Mouse (Mus musculus) T-helper 2 cell (primary cell): ENCODE data around the gene H2afy.

ENCODE experiments used
- in situ Hi-C: fragments of 300-600 bp; cut with MboI, MseI; formaldehyde crosslinking; loops from one replicate; pipeline ENCODE4 v1.15.1; 2025; ENCODE audit warnings: high pct_unique_total_duplicates

Gene H2afy

DNA sequence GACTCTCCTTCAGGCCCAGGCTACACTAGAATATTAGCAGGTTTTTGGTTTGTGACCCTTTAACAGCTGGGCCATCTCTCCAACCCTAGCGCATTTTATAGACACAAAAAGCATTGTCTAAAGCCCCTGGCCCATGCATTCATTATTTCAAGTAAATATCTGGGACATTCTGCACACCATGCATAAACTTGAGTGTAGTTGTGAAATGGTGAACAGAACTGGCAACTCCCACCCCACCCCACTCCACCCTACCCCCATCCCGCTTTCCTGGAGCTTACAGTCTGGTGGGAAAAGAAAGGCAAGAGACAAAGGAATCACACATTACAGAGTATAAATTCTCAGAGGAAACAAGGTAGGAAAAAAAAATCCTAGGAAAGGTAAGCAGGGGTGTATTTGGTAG lies at the start of gene H2afy:
H2afy (minus strand) TSS at position 162 of the 400 bp plus-strand sequence.
- in situ Hi-C loops: no loop called here

DNA sequence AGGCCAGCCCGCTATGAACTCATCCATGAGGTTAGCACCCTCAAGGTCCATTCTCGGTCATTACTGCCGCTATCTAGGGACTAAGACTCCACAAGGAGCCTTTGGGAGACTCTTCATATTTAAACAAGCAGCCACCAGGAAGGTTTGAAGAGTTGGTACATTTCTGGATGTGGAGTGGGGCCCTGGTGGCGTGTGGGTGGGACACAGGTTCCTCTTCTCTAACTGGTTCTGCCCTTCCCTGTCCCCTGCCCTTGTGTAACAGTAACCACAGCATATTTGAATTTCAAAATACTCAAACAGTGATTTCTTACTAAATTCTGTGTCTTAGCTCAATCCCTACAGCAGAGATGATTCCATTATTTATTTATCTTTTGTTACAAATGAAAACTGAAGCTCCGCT lies 47.5 kb upstream of the H2afy start:
- in situ Hi-C loops: no loop called here

DNA sequence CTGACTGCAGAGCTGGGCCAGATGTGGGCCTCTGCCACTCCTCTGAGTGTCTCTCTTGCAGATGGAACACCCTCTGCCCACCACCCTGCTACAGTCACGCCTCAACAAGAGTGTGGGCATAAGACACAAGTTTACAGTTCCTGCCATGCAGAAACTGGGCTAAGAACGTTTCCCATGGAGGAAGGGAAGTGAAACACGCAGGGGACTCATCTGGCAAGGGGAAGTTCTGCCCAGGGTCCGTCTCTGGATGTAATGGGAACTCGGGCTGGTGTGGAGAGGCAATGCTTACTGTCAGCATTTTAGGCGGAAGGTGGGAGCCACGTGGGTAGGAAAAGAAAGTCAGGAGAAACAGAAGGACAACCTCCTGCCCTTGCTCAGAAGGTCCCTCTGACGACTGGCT lies 45.3 kb upstream of the H2afy start:
- in situ Hi-C loops: no loop called here

DNA sequence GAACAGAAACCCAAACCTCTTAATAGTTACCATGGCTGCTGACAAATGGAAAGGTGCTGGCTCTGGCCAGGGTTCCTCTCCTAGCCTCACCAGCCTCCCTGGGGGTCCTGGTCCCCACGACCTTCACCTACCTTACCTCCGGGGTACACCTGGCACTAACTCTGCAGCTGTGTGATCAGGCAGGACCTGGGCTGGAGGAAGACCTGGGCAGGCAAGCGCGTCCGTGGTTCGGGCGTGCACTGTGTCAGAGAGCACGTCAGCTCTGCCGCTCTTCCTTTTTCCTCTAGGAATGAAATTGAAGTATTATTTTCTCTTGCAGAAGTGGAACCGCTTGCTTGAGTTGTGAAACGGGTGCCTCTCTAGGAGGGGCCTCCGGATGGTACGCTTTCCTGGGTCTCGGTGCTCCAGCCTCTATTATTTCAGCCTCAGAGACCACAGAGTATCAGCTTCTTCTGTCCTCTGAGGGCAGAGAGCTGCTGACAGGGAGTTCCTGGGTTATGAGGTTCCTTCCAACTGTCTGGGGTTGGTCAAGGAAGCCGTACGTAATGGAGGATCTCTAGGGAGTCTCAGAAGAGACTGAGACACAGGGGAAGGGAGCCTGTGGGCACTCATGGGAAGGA lies 42.4 kb upstream of the H2afy start, which contains the start of gene Tifab:
Tifab (minus strand) TSS at position 470 of the 620 bp plus-strand sequence.
- in situ Hi-C loops: no loop called here

DNA sequence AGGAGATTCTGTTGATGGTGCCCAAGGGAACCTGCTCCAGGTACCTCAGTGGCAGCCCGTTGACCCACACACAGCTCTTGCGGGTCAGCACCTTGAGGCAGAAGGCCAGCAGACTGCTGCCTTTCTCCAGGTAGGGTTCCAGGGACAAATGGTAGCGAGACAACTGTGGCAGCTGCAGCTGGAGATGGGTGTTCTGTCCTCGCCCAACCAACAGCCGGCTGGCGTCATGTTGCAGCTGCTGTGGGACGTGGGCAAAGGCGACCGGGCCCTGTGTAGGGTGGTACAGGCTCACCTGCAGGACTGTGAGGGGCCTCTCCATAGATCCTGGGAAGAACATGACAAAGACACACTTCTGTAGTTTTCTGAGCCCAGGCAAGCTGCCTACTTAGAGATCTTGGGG lies 40.1 kb upstream of the H2afy start:
- in situ Hi-C loops: no loop called here

GRCm38 (mm10) chr13:56175848-56176247 lies 39.7 kb upstream of the H2afy start:
- in situ Hi-C loops: no loop called here

GRCm38 (mm10) chr13:56172901-56173545 lies 36.9 kb upstream of the H2afy start:
- in situ Hi-C loops: no loop called here

DNA sequence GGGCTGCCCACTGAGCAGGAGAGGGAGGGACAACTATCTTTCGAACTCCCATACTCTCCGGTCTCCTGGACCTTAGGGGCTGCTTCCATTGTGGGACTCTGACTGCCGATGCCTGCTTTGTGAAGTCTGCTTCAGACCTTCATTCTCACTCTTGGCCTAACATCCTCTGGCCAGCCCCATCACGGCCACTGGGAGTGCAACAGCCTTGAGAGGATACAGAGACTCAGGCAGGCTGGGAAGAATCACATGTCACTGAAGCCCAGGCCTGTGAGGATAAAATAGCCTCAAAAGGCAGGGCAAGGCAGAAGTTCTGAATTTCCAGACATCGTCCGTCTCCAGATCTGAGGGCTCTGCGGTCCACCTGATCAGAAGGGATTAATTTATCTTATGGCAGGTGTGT lies 35.9 kb upstream of the H2afy start:
- in situ Hi-C loops: no loop called here

DNA sequence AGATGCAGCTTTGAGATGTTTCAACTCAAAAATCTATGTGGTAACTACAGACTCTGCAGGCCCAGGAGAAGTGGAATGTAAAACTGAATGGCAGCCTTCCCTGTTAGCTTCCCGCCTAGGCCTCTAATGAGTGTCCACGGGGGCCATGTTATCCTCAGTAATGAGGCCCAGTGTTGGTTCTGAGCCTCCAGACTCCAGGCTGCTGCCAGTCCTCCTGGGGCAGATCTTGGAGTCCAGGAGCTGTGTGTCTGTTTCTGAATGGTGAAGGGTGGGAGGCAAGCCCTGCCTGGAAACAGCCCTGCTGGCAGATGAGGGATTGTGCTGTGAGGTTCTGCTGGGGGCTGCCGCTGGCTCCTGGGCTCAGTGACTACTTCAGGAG lies 32.2 kb upstream of the H2afy start:
- in situ Hi-C loops: no loop called here

DNA sequence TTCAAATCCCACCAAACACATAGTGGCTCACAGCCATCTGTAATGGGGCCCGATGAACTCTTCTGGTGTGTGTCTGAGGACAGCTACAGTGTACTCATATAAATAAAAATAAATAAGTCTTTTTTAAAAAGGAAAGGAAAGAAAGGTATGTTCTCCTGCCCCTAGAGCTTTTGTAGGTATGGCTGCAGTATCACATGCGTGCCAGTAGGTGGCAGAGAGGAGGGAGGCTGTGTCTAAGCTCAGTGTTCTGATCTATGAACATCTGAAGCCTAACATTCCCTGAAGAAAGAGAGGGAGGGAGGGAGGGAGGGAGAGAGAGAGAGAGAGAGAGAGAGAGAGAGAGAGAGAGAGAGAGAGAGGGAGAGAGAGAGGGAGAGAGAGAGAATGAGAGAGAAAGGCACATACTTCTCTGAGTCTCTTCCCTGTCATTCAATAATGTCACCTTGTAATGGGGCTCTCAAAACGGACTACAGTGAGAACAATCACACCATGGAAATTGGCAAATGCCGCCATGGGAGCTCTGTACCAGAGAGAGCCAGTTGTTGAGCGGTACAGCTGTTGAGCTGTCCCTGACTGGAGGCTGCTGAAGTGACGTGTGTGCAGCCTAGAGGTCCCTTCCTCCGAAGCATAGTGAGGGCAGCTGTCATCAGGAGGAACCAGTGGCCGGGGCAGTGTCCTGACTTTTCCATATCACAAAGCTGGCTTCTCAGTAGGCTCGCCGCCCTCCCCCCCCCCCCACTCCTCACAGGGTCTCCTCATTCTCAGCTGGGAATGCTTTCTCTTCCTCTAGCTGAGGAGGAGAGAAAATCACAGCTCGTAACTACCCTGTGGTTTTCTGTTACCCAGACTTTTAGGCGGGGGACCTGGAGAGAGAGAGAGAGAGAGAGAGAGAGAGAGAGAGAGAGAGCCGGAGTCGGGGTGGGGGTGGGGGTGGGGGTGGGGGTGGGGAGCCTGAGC lies 31.6 kb upstream of the H2afy start:
- in situ Hi-C loops: no loop called here

DNA sequence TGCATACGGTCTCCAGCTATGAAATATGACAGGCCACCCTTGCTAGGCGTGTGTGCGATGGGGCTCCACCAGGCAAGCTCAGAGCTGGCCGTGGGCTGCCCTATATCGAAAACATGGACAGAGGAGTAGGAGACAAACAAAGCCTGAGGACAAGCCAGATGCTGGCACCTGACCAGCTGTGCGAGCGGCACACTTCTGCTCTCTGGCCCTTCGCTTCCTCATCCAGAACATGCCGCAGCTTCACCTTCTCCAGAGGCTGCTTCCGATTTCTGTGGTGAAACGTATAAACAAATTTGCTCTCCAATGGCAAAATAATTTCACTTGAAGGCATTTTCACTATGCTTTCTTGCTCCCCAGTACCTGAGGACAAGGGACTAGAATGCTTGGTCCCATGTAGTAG lies 29.4 kb upstream of the H2afy start:
- in situ Hi-C loops: no loop called here

GRCm38 (mm10) chr13:56164372-56164771 lies 28.2 kb upstream of the H2afy start:
- in situ Hi-C loops: no loop called here

DNA sequence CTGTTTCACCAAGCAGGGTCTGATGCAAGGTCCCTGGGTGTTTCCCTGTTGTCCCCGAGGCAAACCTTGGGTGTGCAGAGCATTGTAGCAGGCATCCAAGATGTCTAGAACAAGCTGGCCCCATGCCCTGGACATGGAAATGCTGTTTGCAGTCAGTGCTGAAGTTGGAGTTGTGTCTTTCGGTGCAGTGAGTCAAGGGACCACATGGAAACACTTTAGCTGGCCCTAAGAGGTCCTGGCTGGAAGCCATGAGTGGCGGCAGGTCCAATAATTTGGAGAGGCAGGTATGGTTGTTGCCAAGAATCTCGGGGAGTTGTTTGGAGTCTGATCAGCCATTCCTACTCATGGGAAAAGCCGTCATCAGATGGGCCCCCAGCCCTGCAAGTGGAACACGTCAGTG lies 27.6 kb upstream of the H2afy start:
- in situ Hi-C loops: no loop called here

DNA sequence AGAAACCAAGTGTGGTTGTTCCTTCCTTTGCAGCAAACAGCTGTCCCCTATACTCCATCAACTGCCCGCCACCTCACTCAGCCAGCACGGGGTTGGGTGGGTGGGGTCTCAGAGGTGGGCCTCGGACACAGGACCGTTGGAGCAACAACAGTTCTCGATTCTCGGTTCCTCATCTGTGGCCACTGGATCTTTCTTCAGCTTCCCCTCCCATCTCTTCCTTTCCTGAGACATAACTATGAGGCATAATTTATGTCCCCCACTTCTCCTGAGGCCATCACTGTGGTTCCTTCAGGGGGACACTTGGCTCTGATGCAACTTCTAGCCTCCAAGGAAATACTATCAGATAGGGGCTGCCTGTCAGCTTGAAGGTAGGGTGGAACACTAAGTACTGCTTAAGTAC lies 26.7 kb upstream of the H2afy start:
- in situ Hi-C loops: no loop called here

DNA sequence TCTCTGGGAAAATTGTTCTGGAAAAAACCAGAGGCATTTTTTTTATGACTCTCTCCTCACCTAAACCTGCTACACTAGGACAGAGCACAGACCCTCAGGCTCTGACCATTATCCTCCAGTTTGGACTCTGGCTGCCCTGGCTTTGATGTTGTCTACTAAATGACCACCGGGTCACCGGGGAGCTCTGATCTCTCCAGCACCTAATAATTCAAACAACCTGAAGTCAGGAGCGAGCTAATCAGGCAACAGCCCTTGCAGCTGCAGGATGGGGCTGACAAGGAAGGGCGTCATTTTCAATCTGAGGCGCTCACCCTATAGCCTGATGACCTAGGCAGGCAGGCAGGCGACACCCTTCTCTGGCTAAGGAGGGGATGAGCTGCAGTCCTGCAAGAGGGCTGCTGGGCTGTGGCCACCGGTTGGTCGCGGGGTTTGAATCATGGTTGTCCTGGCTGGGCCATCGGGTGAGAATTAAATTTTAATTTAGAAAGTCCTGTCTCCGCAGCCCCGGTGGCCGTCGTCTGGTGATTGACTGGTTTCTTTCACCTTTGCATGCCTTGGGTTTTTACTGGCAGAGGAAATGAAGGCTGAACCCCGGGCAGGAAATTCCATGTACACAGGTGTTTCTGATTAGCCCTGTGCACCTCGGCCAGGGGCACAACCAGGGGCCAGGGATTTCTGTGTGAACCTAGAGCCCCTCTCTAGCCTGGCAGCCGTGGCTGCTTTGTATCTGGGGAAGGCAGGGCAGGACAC lies 23.6 kb upstream of the H2afy start:
- in situ Hi-C loops: no loop called here

DNA sequence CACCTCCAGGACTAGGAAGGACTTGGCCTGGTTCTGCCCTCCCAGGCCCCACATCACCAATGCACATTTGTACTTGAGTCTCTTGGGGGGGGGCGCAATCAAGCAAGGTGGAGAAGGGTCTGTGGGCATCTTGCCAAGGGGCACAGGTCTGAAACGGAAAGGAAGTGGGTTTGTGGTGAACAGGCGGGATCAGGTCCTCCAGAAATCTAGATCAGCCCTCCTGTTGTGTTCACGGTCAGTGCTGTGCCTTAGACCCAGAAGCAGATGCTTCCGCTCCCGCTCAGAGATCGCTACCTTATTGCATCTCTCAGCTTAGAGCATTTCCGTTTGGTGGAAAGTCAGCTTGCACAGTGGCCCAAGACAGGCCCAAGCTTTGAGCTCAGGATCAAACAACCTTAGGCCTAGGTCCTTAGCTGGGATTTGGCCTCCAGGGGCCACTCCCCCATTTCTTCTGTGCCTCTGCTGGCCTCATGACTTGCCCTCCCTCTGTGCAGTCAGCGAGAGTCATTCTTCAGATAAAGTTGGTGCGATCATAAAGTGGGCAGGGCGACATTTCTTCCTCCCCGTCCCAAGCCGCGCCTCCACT lies 22.9 kb upstream of the H2afy start:
- in situ Hi-C loops: no loop called here

DNA sequence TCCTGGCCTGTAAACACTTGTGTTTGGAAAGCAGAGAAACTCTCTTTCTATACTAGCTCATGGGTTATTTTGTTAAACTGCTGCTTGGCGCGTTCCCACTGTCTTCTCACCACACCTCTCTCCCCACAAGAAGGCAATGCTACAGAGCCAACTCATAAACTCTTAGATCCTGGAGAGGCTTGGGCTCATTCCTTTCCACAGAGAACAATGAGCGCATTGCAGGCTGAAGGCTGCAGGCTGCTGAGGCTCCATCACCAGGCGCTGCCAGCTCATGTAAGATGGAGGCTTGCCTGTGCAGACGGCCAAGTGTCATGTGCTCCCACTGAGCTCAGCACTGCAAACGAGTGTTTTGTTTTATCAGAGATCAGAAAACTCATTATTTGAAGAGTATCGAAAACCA lies 19.5 kb upstream of the H2afy start:
- in situ Hi-C loops: no loop called here

DNA sequence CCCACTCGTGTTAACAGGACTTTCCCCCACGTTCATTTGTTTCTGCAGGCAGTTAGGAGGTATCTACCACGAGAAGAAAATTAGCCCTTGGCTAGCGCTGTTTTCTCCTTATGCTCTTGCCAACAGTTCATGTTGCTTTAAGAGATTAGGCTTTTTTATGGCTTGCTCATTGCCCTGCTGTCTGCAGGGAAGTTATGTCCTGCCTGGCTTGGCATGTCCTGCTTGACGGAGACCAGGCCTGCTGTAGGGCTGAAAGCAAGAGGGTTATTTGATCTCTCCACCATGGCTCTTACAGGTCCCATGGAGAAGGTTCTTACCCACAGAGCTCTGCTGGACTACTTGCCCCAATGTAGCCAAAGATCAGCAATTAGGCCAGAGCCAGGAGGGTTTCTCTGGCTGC lies 18.9 kb upstream of the H2afy start:
- in situ Hi-C loops: no loop called here

GRCm38 (mm10) chr13:56152773-56153460 lies 16.8 kb upstream of the H2afy start:
- in situ Hi-C loops: no loop called here

GRCm38 (mm10) chr13:56151404-56152226 lies 15.5 kb upstream of the H2afy start:
- in situ Hi-C loops: no loop called here
